Mouse (Mus musculus): ENCODE results near the gene Sumo1. TPM values are rescaled to one million over a fixed set of nuclear protein-coding genes. Genes with fewer than 3 reads are reported as not detected.
A peak's percentile ranks its signal among the peaks of the same experiment; 100 is the strongest.
"Not testable (repeated sequence)": the region's sequence is repeated elsewhere in the genome, so short reads cannot be mapped to it uniquely, and the experiment has no call there.

Gene Sumo1
- 100 to 1,000 TPM; 108 to 122 (median 115) TPM for total RNA-seq (2022)

- peak; percentile 81 to 82 for DNase-seq (ENCODE audit: low spot score in 2 of 2)
These were observed at the start of gene Sumo1 for GRCm38 (mm10) chr1:59670641-59671168. Gene Sumo1, minus strand, starts transcription at chr1:59670834.

DNA sequence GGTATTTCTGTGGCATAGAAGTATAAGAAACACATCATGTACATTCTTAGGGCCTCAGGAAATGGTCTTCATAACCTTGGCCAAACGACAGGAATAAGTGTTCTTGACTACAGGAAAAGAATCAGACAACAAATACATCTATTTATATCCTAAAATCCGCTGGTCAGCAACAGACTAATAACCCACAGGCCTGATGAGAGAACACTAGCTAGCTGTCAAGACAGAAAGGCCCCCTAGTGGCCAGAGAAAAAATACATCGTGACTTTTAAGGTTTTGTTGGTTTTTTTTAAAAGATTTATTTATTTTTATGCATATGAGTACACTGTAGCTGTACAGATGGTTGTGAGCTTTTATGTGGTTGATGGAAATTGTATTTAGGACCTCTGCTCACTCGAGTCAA is 49.3 kb upstream of the Sumo1 start:
- no peak for DNase-seq (ENCODE audit: low spot score in 2 of 2)

GRCm38 (mm10) chr1:59701766-59702165 is 31.1 kb upstream of the Sumo1 start:
- no peak for DNase-seq (ENCODE audit: low spot score in 2 of 2)

DNA sequence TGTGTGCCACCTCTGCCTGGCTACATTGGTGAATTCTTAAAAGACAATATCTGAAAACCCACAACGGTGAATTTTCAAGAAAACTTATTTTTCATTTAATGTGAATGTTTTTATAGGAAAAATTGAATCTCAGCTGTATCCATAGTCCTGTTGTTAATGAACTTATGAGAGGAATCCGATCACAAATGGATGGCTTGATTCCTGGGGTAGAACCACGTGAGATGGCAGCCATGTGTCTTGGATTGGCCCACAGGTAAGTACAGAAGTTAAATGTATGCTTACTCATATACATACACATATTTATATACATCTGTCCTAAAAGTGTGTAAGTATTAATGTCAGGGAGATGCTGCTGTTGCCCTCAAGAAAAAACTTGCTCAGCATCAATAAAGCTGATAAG is 27.6 kb upstream of the Sumo1 start:
- DNase-seq (ENCODE audit: low spot score in 2 of 2) = no peak

GRCm38 (mm10) chr1:59697751-59698150 is 27.1 kb upstream of the Sumo1 start:
- DNase-seq (ENCODE audit: low spot score in 2 of 2) = no peak

- DNase-seq (ENCODE audit: low spot score in 2 of 2) = no peak
These were observed 19.8 kb upstream of the Sumo1 start for GRCm38 (mm10) chr1:59690467-59690866.

DNA sequence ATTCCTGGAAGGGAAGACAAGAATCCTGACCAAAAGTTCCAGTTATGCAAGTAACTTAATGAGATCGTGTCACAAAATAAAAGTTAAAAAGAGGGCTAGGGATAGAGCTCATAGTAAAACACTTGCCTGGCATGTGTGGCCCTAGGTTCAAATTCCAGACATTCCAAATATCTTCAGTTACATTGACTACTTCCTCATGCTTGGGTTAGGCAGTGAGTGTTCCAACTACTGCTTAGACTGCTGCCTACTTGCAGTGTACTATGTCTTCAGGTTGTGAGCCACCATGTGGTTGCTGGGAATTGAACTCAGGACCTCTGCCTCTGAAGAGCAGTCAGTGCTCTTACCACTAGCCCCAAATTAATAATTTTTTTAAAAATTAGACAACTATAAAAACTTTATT is 16.9 kb upstream of the Sumo1 start:
- no peak for DNase-seq (ENCODE audit: low spot score in 2 of 2)

- DNase-seq (ENCODE audit: low spot score in 2 of 2) = peak; percentile 67 to 92
These were observed 14.5 kb upstream of the Sumo1 start, which contains the start of gene Nop58 for GRCm38 (mm10) chr1:59684819-59685755. Gene Nop58, plus strand, starts transcription at chr1:59684971.

GRCm38 (mm10) chr1:59683926-59684818 is 13.5 kb upstream of the Sumo1 start:
- peak in 1 of 2 experiments; percentile 15 for DNase-seq (ENCODE audit: low spot score in 2 of 2)

GRCm38 (mm10) chr1:59673661-59674060 is 3.0 kb upstream of the Sumo1 start:
- no peak for DNase-seq (ENCODE audit: low spot score in 2 of 2)

- DNase-seq (ENCODE audit: low spot score in 2 of 2) = peak; percentile 16 to 22
These were observed 538 bp downstream of the Sumo1 start for GRCm38 (mm10) chr1:59669962-59670630.

- no peak for DNase-seq (ENCODE audit: low spot score in 2 of 2)
These were observed 1.8 kb downstream of the Sumo1 start for GRCm38 (mm10) chr1:59668871-59669270.

DNA sequence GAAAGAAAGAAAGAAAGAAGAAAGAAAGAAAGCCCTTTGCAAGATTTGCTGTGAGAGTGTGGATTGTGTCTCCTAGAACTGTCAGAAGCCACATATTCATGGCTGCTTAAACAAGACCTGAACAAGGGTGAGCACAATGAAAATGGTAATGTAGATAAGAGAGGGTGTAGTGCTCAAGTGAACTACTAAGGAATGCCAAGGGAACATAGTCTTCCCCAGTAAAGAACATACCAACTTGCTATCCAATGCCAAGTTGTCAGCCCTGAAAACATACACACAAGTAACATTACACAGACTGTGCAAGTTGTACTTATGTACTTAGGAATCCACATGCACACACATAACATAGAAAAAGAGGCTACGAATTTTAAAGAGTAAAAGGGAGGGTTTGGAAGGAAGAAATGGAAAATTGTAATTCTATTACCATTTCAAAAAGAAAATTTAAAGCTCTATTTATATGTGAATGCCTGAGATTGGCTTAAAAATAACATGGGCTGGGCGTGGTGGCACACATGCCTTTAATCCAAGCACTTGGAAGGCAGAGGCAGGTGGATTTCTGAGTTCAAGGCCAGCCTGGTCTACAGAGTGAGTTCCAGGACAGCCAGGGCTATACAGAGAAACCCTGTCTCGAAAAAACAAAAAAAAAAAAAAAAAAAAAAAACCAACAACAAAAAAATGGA is 7.0 kb downstream of the Sumo1 start:
- no peak for DNase-seq (ENCODE audit: low spot score in 2 of 2)

DNA sequence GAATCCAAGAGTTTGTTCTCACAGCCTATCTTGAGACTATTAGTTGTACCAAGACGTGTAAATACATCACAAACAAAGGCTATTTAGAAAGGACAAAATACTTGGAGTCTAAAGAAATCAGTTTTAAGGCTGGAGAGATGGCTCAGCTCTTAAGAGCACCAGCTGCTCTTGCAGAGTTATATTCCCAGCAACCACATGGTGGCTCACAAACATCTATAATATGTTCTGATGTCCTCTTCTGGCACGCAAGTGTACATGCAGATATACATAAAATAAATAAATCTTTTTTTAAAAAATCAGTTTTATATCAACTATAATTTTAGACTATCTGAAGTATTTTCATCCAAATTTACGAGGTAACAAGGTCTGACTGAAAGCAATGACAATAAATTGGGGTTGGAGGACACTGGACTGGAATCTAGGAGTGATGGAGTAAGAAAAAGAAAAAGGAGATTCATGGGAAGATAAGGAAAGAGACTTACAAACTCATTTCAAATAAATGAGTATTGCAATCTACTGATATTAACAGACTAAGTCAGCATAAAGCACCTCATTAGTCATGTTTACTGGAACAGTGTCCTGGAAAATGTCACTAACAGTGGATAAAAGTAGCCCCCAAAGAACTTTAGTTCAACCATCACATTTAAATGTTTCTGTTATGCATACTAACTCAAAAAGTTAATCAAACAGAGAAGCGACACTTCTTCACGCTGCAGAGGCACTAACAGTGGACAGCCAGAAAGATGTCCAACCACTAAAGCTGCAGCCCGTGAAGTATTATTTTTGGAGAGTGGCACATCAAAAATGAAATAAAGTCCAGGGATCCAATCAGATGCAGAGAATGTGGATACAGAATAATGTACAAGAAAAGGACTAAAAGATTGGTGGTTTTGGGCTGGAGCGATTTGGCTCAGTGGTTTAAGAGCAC is 14.1 kb downstream of the Sumo1 start:
- DNase-seq (ENCODE audit: low spot score in 2 of 2) = no peak

GRCm38 (mm10) chr1:59653243-59653911 is 17.3 kb downstream of the Sumo1 start:
- no peak for DNase-seq (ENCODE audit: low spot score in 2 of 2)

- DNase-seq (ENCODE audit: low spot score in 2 of 2) = no peak
These were observed 19.3 kb downstream of the Sumo1 start for GRCm38 (mm10) chr1:59651201-59651819.

DNA sequence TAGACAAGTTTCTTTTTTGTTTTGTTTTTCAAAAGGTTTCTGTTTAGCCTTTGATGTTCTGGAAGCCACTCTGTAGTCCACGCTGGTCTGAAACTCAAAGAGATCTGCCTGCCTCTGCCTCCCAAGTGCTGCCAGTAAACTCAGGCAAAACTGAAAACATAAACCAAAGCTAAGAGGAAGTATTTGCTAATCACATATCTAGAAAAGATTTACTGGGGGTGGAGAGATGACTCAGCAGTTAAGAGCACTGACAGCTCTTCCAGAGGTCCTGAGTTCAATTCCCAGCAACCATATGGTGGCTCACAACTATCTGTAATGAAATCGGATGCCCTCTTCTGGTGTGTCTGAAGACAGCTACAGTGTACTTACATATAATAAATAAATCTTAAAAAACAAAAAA is 24.1 kb downstream of the Sumo1 start:
- DNase-seq (ENCODE audit: low spot score in 2 of 2) = not testable (repeated sequence)

GRCm38 (mm10) chr1:59642488-59642887 is 28.1 kb downstream of the Sumo1 start:
- no peak for DNase-seq (ENCODE audit: low spot score in 2 of 2)

Data from left cerebral cortex, adult 8-10 months (tissue).